Mouse (Mus musculus): ENCODE results near the gene Dagla. TPM values are rescaled to one million over a fixed set of nuclear protein-coding genes. Genes with fewer than 3 reads are reported as not detected.

Dagla gene
- polyA plus RNA-seq, 2 experiments from 2014 or later: not detected

- ATAC-seq: no peak
Observed at GRCm38 (mm10) chr19:10197130-10197529, 107.5 kb downstream of the Dagla start.

Other genes with a start within 250 kb of the Dagla start
- under 1 TPM in 1 of 2 experiments, not detected in 1; 0.34 TPM for gene Fads2, start 203.1 kb downstream of the Dagla start, polyA plus RNA-seq (2017; shearing (Covaris generic))
- gene Fads1, start 122.0 kb downstream of the Dagla start, polyA plus RNA-seq (2017; shearing (Covaris generic)): 1 to 10 TPM; 4.9 to 6.8 TPM
- gene Tmem258, start 100.9 kb downstream of the Dagla start, polyA plus RNA-seq (2017; shearing (Covaris generic)): 100 to 1,000 TPM; 288 to 332 TPM
- gene Fen1, start 100.7 kb downstream of the Dagla start, polyA plus RNA-seq (2017; shearing (Covaris generic)): 10 to 100 TPM; 50.1 to 81.1 TPM
- gene Myrf, start 64.1 kb downstream of the Dagla start, polyA plus RNA-seq (2017; shearing (Covaris generic)): under 1 TPM in 1 of 2 experiments, not detected in 1; 0.19 TPM
- gene Syt7, start 84.2 kb upstream of the Dagla start, polyA plus RNA-seq (2017; shearing (Covaris generic)): not detected
- not detected for gene Lrrc10b, start 152.6 kb upstream of the Dagla start, polyA plus RNA-seq (2017; shearing (Covaris generic))
- 1 to 10 TPM in 1 of 2 experiments, under 1 TPM in 1; 0.31 to 1.4 TPM for gene Ppp1r32, start 178.1 kb upstream of the Dagla start, polyA plus RNA-seq (2017; shearing (Covaris generic))
- gene Cpsf7, start 220.4 kb upstream of the Dagla start, polyA plus RNA-seq (2017; shearing (Covaris generic)): 10 to 100 TPM; 59.0 to 79.6 TPM
- gene Sdhaf2, start 221.3 kb upstream of the Dagla start, polyA plus RNA-seq (2017; shearing (Covaris generic)): 100 to 1,000 TPM in 1 of 2 experiments, 10 to 100 TPM in 1; 92.6 to 104 TPM

Measured in CD4-positive, CD25-positive, alpha-beta regulatory T cell, adult 4 months (primary cell).